Mouse (Mus musculus) lung, adult 2 months (tissue): ENCODE results near the gene Serpinb6b.

Experiments used
- CTCF ChIP-seq: fragments of 200-500 bp; IDR thresholded peaks from 2 replicates; pipeline ENCODE4 v1.5.1; 2011; ENCODE audit warnings: mild to moderate bottlenecking, low read length, control low read depth; ENCODE audit not compliant: insufficient read depth
- POLR2A ChIP-seq: fragments of 200-500 bp; IDR thresholded peaks from 2 replicates; pipeline ENCODE4 v1.6.1; 2011; ENCODE audit warnings: low read depth, mild to moderate bottlenecking, control low read depth, low read length, borderline replicate concordance; ENCODE audit errors: extremely low read depth

GRCm38 (mm10) chr13:32968996-32969640, 4.1 kb downstream of the Serpinb6b start:
- TF ChIP-seq POLR2A (no peak), CTCF (no peak)
